Mouse (Mus musculus) mouse embryonic stem cell (cell line): ENCODE results near the gene Zfp422.
"Not testable (repeated sequence)": the region's sequence is repeated elsewhere in the genome, so short reads cannot be mapped to it uniquely, and the experiment has no call there.

Source experiments
- in situ Hi-C, 2 experiments: fragments of 300-500 bp; cut with MboI; formaldehyde crosslinking; loops; 1 replicate in 1 of 2; 3 replicates in 1 of 2; pipeline ENCODE4 v1.14.3; 2019 to 2020; ENCODE audit warnings: low sequenced_read_pairs in 2 of 2, low pct_unique_long_range_greater_than_20kb in 1 of 2, mixed read lengths in 1 of 2; ENCODE audit not compliant: unreplicated experiment in 1 of 2

Gene Zfp422

DNA sequence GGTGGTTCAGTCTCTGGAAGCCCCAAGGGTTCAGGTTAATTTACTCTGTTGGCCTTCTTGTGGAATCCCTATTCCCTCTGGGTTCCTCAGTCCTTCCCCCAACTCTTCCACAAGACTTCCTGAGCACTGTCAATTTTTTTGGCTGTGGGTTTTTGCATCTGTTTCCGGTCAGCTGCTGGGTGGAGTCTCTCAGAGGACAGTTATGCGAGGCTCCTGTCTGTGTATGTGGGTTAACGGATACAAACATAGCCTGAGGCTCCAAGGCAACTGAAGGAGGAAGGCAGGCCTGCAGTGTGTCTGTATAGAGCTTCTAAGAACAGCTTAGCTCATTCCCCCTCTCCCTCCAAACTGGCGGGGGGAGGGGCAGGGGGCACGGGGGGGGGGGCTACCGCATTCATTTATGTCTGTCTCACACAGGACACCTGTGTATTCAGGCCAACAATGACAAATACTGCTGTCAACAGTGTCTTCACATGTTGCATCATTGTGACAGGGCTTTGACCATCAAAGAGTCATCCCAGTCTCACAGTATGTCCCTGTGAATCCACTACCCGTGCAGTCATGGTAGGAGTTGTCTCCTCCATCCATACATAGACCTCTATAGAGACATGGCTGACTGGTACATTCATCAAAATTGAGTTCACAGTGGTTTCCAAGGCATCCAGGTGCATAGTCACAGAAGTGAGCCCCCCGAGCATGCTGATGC lies 7.3 kb downstream of the Zfp422 start:
- in situ Hi-C loops: no loop called here

DNA sequence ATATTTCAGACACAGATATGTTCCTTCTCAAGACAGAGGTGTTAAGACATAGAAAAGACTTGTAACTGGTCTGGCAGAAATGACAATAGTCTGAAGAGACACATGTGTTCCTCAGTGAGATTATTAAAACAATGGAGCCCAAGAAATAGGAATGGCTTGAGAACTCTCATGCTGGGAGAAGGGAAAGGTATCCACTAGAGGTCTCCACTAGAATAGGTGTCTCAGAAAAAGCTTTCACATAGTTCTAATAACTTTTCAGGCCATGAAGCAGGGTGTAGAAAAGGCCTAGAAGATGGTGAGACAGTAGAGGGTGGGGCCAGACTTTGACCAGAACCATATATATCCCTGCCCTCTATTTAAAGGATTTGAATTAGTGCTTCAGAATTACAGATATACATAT lies 10.7 kb downstream of the Zfp422 start:
- in situ Hi-C loops: no loop called here

DNA sequence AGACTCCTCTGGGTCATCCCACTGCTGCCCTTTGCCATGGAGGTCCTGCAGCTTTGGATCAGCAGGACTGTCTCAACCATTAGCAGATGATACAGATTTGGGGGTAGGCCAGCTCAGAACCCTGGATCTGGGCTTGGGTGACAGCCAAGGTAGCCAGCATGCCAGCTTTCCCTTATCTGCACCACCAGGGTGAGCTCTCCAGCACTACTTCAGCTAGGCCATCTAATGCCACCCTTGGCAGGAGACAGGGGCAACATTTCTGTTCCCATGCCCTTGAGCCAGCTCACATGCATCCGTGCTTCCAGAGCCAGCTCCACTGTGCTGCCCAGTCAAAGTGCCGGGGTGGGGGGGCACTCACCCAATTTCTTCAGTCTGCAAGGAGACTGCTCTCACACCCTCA lies 13.1 kb downstream of the Zfp422 start:
- in situ Hi-C loops: no loop called here

- in situ Hi-C loops: no loop called here
Observed at GRCm38 (mm10) chr6:116607230-116607629, 21.6 kb downstream of the Zfp422 start.

DNA sequence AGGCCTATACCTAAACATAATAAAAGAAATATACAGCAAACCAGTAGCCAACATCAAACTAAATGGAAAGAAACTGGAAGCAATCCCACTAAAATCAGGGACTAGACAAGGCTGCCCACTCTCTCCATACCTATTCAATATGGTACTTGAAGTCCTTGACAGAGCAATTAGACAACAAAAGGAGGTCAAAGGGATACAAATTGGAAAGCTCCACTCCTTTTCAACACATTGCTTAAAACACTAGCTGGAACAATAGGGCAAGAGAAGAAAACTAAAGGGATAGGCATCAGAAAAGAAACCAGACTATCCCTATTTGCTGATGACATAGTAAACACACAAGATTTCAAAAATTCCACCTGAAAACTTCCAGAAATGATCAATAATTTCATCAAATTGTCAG lies 27.8 kb downstream of the Zfp422 start:
- in situ Hi-C loops: not testable (repeated sequence)

DNA sequence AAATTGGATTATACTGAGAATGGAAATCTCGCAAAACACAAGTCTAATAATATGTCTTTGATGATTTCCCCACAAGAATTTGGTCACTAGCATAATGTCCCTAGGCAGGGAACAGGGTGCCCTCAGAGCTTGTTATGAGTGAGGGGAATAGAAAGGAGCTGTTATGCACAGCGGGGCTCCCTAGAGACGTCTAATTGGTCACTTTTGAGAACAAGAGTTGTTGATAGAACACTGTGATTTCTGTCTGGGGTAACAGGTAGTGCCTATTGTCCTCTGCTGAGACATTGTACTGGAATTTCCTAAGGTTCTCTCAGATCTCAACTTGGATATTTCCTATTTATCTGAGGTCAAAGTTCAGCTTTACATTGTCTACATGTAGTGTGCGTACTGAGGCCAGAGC lies 44.7 kb downstream of the Zfp422 start, which contains the start of gene Olfr215:
Olfr215 (minus strand) TSS at position 101 of the 400 bp plus-strand sequence.
- in situ Hi-C loops: no loop called here
